Mouse (Mus musculus) CH12.LX (cell line): ENCODE data around the gene Lef1. TPM values are rescaled to one million over a fixed set of nuclear protein-coding genes. Genes with fewer than 3 reads are reported as not detected.

Experiments
- DNase-seq: peaks from one replicate; pipeline ENCODE4 v3.0.0-alpha.2; 2013; ENCODE audit errors: extremely low read depth
- H3K27ac ChIP-seq: 2 replicates; pipeline ENCODE4 v1.5.1; 2012; ENCODE audit warnings: low read depth, mild to moderate bottlenecking, control low read depth, moderate library complexity; ENCODE audit not compliant: insufficient read depth
- H3K27me3 ChIP-seq: replicated peaks from 2 replicates; pipeline ENCODE3; 2012; ENCODE audit warnings: inconsistent platforms
- H3K36me3 ChIP-seq, 2 experiments: replicated peaks in 1 of 2; 2 replicates each; pipeline versions ENCODE3 to v1.6.1; 2012; ENCODE audit warnings: inconsistent platforms in 1 of 2, low read length in 1 of 2, mild to moderate bottlenecking in 1 of 2, mixed read lengths in 1 of 2, moderate library complexity in 1 of 2; ENCODE audit not compliant: control insufficient read depth in 1 of 2, insufficient read depth in 1 of 2
- H3K4me1 ChIP-seq, 2 experiments: 2 replicates each; pipeline ENCODE4 v1.6.1; 2012; ENCODE audit warnings: inconsistent platforms in 1 of 2, moderate library complexity in 1 of 2; ENCODE audit not compliant: insufficient read depth in 2 of 2, control insufficient read depth in 1 of 2
- H3K4me2 ChIP-seq: 2 replicates; pipeline ENCODE4 v1.6.1; 2012; ENCODE audit warnings: low read depth, mild to moderate bottlenecking, control low read depth; ENCODE audit not compliant: poor library complexity, insufficient read depth, severe bottlenecking
- H3K4me3 ChIP-seq, 3 experiments: fragments of 150-350 bp in 1 of 3; sonication (generic) in 1 of 3; replicated peaks in 1 of 3; 2 replicates each; pipeline versions ENCODE3 to v1.5.1; 2011 to 2012; ENCODE audit warnings: low read depth in 2 of 3, low read length in 2 of 3, mild to moderate bottlenecking in 2 of 3, moderate library complexity in 2 of 3, control low read depth in 1 of 3, improper control_type of control experiment in 1 of 3, inconsistent platforms in 1 of 3, mixed read lengths in 1 of 3; ENCODE audit not compliant: poor library complexity in 1 of 3
- H3K79me2 ChIP-seq: replicated peaks from 2 replicates; pipeline ENCODE4 v1.6.1; 2012; ENCODE audit warnings: mild to moderate bottlenecking, moderate library complexity; ENCODE audit not compliant: control insufficient read depth, poor library complexity, insufficient read depth, severe bottlenecking; ENCODE audit errors: extremely low read depth
- H3K9ac ChIP-seq: 2 replicates; pipeline ENCODE4 v1.6.1; 2012; ENCODE audit warnings: low read depth, mild to moderate bottlenecking, control low read depth, moderate library complexity; ENCODE audit not compliant: insufficient read depth
- H3K9me3 ChIP-seq: replicated peaks from 2 replicates; pipeline ENCODE3; 2012; ENCODE audit warnings: low read length, inconsistent platforms, mixed read lengths
- BHLHE40 ChIP-seq: IDR thresholded peaks from 2 replicates; pipeline ENCODE4 v1.6.1; 2011; ENCODE audit warnings: mild to moderate bottlenecking, low read depth, low read length, improper control_type of control experiment
- CHD1 ChIP-seq: IDR thresholded peaks from 2 replicates; pipeline ENCODE4 v1.6.1; 2012; ENCODE audit warnings: low read depth, low read length, improper control_type of control experiment, inconsistent platforms
- CHD2 ChIP-seq: IDR thresholded peaks from 2 replicates; pipeline ENCODE4 v1.6.1; 2011; ENCODE audit warnings: low read length, improper control_type of control experiment
- E2F4 ChIP-seq: IDR thresholded peaks from 2 replicates; pipeline ENCODE4 v1.6.1; 2011; ENCODE audit warnings: low read depth, low read length, improper control_type of control experiment; ENCODE audit not compliant: insufficient replicate concordance
- ELF1 ChIP-seq: IDR thresholded peaks from 2 replicates; pipeline ENCODE4 v1.6.1; 2014; ENCODE audit warnings: low read depth, mild to moderate bottlenecking, inconsistent platforms, low read length, improper control_type of control experiment
- EP300 ChIP-seq: IDR thresholded peaks from 2 replicates; pipeline ENCODE4 v1.6.1; 2011; ENCODE audit warnings: low read length, improper control_type of control experiment
- ETS1 ChIP-seq: conservative IDR thresholded peaks from 2 replicates; pipeline ENCODE4 v1.6.1; 2012; ENCODE audit warnings: low read depth, mild to moderate bottlenecking, inconsistent platforms, low read length, improper control_type of control experiment, moderate library complexity
- IRF4 ChIP-seq: IDR thresholded peaks from 2 replicates; pipeline ENCODE4 v1.6.1; 2014; ENCODE audit warnings: low read depth, mild to moderate bottlenecking, inconsistent platforms, low read length, improper control_type of control experiment
- JUN ChIP-seq: IDR thresholded peaks from 2 replicates; pipeline ENCODE4 v1.6.1; 2011; ENCODE audit warnings: low read depth, mild to moderate bottlenecking, low read length, improper control_type of control experiment, moderate library complexity; ENCODE audit not compliant: insufficient read depth
- KAT2A ChIP-seq: IDR thresholded peaks from 2 replicates; pipeline ENCODE4 v1.6.1; 2012; ENCODE audit warnings: low read length, improper control_type of control experiment, inconsistent platforms; ENCODE audit not compliant: insufficient replicate concordance
- MAX ChIP-seq: IDR thresholded peaks from 2 replicates; pipeline ENCODE4 v1.6.1; 2011; ENCODE audit warnings: low read length, improper control_type of control experiment
- MAZ ChIP-seq: IDR thresholded peaks from 2 replicates; pipeline ENCODE4 v1.6.1; 2012; ENCODE audit warnings: low read depth, mild to moderate bottlenecking, inconsistent platforms, low read length, improper control_type of control experiment, moderate library complexity
- MEF2A ChIP-seq: IDR thresholded peaks from 2 replicates; pipeline ENCODE4 v1.6.1; 2014; ENCODE audit warnings: low read depth, mild to moderate bottlenecking, inconsistent platforms, low read length, improper control_type of control experiment, borderline replicate concordance
- MXI1 ChIP-seq: IDR thresholded peaks from 2 replicates; pipeline ENCODE4 v1.6.1; 2011; ENCODE audit warnings: mild to moderate bottlenecking, low read depth, low read length, improper control_type of control experiment
- MYC ChIP-seq: IDR thresholded peaks from 2 replicates; pipeline ENCODE4 v1.6.1; 2011; ENCODE audit warnings: low read depth, mild to moderate bottlenecking, improper control_type of control experiment, low read length
- NELFE ChIP-seq: IDR thresholded peaks from 2 replicates; pipeline ENCODE4 v1.6.1; 2011; ENCODE audit warnings: low read depth, low read length, improper control_type of control experiment
- NRF1 ChIP-seq: IDR thresholded peaks from 2 replicates; pipeline ENCODE4 v1.6.1; 2014; ENCODE audit warnings: low read depth, mild to moderate bottlenecking, inconsistent platforms, low read length, improper control_type of control experiment, moderate library complexity
- PAX5 ChIP-seq: IDR thresholded peaks from 2 replicates; pipeline ENCODE4 v1.6.1; 2012; ENCODE audit warnings: low read length, inconsistent platforms, mixed read lengths
- POLR2A ChIP-seq: IDR thresholded peaks from 2 replicates; pipeline ENCODE4 v1.6.1; 2011; ENCODE audit warnings: low read depth, mild to moderate bottlenecking, improper control_type of control experiment, low read length
- RAD21 ChIP-seq: IDR thresholded peaks from 2 replicates; pipeline ENCODE4 v1.6.1; 2011; ENCODE audit warnings: low read depth, mild to moderate bottlenecking, low read length, improper control_type of control experiment, moderate library complexity
- RCOR1 ChIP-seq: conservative IDR thresholded peaks from 2 replicates; pipeline ENCODE4 v1.6.1; 2012; ENCODE audit warnings: low read depth, mild to moderate bottlenecking, inconsistent platforms, low read length, improper control_type of control experiment
- SIN3A ChIP-seq: IDR thresholded peaks from 2 replicates; pipeline ENCODE4 v1.6.1; 2012; ENCODE audit warnings: low read length, improper control_type of control experiment, inconsistent platforms
- SMC3 ChIP-seq: IDR thresholded peaks from 2 replicates; pipeline ENCODE4 v1.6.1; 2011; ENCODE audit warnings: low read depth, low read length, improper control_type of control experiment
- TBP ChIP-seq: conservative IDR thresholded peaks from 2 replicates; pipeline ENCODE4 v1.6.1; 2011; ENCODE audit warnings: low read depth, low read length, improper control_type of control experiment
- TCF12 ChIP-seq: IDR thresholded peaks from 2 replicates; pipeline ENCODE4 v1.6.1; 2014; ENCODE audit warnings: low read depth, mild to moderate bottlenecking, inconsistent platforms, low read length, improper control_type of control experiment
- UBTF ChIP-seq: IDR thresholded peaks from 2 replicates; pipeline ENCODE4 v1.6.1; 2012; ENCODE audit warnings: low read depth, mild to moderate bottlenecking, inconsistent platforms, low read length, improper control_type of control experiment, moderate library complexity
- USF1 ChIP-seq: IDR thresholded peaks from 2 replicates; pipeline ENCODE4 v1.6.1; 2014; ENCODE audit warnings: low read depth, mild to moderate bottlenecking, inconsistent platforms, low read length, improper control_type of control experiment
- USF2 ChIP-seq: conservative IDR thresholded peaks from 2 replicates; pipeline ENCODE4 v1.6.1; 2011; ENCODE audit warnings: low read depth, low read length, improper control_type of control experiment
- ZMIZ1 ChIP-seq: IDR thresholded peaks from 2 replicates; pipeline ENCODE4 v1.6.1; 2012; ENCODE audit warnings: low read depth, mild to moderate bottlenecking, inconsistent platforms, low read length, improper control_type of control experiment
- ZNF384 ChIP-seq: IDR thresholded peaks from 2 replicates; pipeline ENCODE4 v1.6.1; 2012; ENCODE audit warnings: low read depth, low read length, improper control_type of control experiment, inconsistent platforms
- dilution Hi-C: fragments of 300-500 bp; cut with MboI; formaldehyde crosslinking; loops from 2 replicates; pipeline ENCODE4 v1.14.3; 2020; ENCODE audit warnings: low sequenced_read_pairs; ENCODE audit not compliant: extremely low pct_unique_long_range_greater_than_20kb, extremely low pct_ligation_motif_present
- in situ Hi-C: fragments of 300-500 bp; cut with MboI; formaldehyde crosslinking; loops from 3 replicates; pipeline ENCODE4 v1.14.3; 2019; ENCODE audit warnings: low sequenced_read_pairs, low pct_ligation_motif_present, low pct_unique_long_range_greater_than_20kb, mixed read lengths
- polyA plus RNA-seq: library from polyadenylated mRNA; unstranded; fragments of >175 nt; gene quantifications from 2 replicates; pipeline ENCODE4 v1.2.1, GENCODE M21; 2012; ENCODE audit warnings: low read depth; ENCODE audit not compliant: insufficient read length
- total RNA-seq, 2 experiments: library from RNA; depleted of rRNA; stranded (reverse); fragments of 300-350 nt in 1 of 2; fragments of >200 nt in 1 of 2; gene quantifications; 2 replicates each; pipeline ENCODE4 v1.2.3; 2012 to 2014

The Lef1 gene
- total and polyA plus RNA-seq, 3 experiments = 1.8 to 14.5 (median 4.4) TPM

GRCm38 (mm10) chr3:131136455-131136854 lies 26.2 kb downstream of the Lef1 start:
- Histone ChIP-seq H3K4me3 (no peak overlapping the region), H3K79me2 (peaks cover 22% of the 10 kb centered on the region), H3K9ac (peak overlapping the region; percentile 43; the same call in 1 of the 2 replicates), H3K4me1 (peaks cover 20 to 42% of the 10 kb centered on the region in 2 experiments), H3K36me3 (no peaks in the 10 kb centered on the region), H3K9me3 (no peaks in the 10 kb centered on the region), H3K27ac (peak overlapping the region; percentile 69)
- no peak for DNase-seq
- dilution Hi-C loops = no loop called here
- in situ Hi-C loops = no loop called here
- TF ChIP-seq USF1 (peak; percentile 31), IRF4 (peak; percentile 13; the same call in 1 of the 2 replicates), NELFE (no peak), BHLHE40 (peak; percentile 90), ETS1 (peak; percentile 40; the same call in 1 of the 2 replicates), UBTF (no peak)
- TF ChIP-seq, all 38 proteins: peak for 4
- Histone ChIP-seq H3K4me2 (peak overlapping the region; percentile 57), H3K27me3 (no peaks in the 10 kb centered on the region)

DNA sequence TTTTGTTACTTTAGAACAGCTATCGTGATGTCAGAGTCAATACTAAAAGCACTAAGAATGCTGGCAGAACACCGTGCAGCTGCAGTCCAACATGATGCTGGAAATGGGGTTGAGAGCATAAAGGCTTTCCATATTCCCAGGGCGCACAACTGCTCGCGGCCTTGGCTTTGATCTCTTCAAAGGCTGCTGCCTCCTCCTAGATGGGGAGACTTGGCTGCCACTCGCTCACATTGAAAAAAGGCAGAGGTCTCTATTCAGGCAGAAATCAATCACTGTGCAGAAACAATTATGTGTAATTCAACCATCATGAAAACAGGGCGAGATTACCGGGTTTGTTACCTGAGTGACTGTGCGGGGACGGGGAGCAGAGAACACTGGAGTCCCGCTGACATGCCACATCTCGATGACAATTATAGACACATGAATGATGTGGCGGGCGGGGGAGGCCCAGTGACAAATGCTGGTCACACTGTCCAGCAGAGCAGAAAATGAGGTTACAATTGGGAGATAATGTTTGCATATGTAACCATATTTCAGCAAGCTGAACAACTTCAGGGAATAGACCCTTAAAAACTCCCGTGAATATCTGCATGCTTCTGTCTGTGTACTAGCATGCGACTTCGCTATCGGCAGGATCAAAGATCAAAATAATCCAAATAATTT lies 27.0 kb downstream of the Lef1 start:
- peak overlapping the region; percentile 45 for H3K9ac ChIP-seq
- peaks cover 1 to 2% of the 10 kb centered on the region in 2 experiments for H3K36me3 ChIP-seq
- peak overlapping the region; percentile 89 for H3K27ac ChIP-seq
- peak overlapping the region; percentile 92 for H3K4me2 ChIP-seq
- peak overlapping the region in 2 of 3 experiments; percentile 32 to 41 for H3K4me3 ChIP-seq
- no peaks in the 10 kb centered on the region for H3K27me3 ChIP-seq
- H3K9me3 ChIP-seq = no peaks in the 10 kb centered on the region
- in situ Hi-C loops (no loop called here), dilution Hi-C loops (no loop called here)
- peaks cover 19% of the 10 kb centered on the region for H3K79me2 ChIP-seq
- H3K4me1 ChIP-seq = peaks cover 21 to 42% of the 10 kb centered on the region in 2 experiments
- peak; percentile 64 for DNase-seq
- TF ChIP-seq RCOR1 (peak; percentile 79), POLR2A (peak; percentile 35; the same call in 1 of the 2 replicates), NELFE (peak; percentile 26; the same call in 1 of the 2 replicates), RAD21 (no peak), ELF1 (0 out of 2 replicates have a peak, but pooled peaks have one; percentile 13), MAX (peak; percentile 72; the same call in 1 of the 2 replicates), TCF12 (peak; percentile 72), E2F4 (no peak), CHD1 (peak; percentile 93; the same call in 1 of the 2 replicates), JUN (no peak), MEF2A (peak; percentile 92), IRF4 (peak; percentile 73), BHLHE40 (peak; percentile 82), MXI1 (peak; percentile 77), ETS1 (peak; percentile 85), NRF1 (peak; percentile 27; the same call in 1 of the 2 replicates), USF2 (no peak), EP300 (peak; percentile 75), MAZ (peak; percentile 83; the same call in 1 of the 2 replicates), PAX5 (no peak), CHD2 (0 out of 2 replicates have a peak, but pooled peaks have one; percentile 53), SIN3A (peak; percentile 83; the same call in 1 of the 2 replicates), ZNF384 (peak; percentile 21; the same call in 1 of the 2 replicates), KAT2A (0 out of 2 replicates have a peak, but pooled peaks have one; percentile 28), ZMIZ1 (peak; percentile 70), SMC3 (no peak), TBP (peak; percentile 49; the same call in 1 of the 2 replicates), MYC (no peak)
